Comparison of ENCODE assay signal across 17 mouse cellular contexts in genomic region chr5:51891341-51891740, GRCm38 (mm10).
A peak's percentile ranks its signal among the peaks of the same experiment; 100 is the strongest.
DNase-seq lines count a peak whose midpoint lies in the region; TF ChIP-seq lines count a peak whose summit lies in the region.
"Had no signal": no experiment of that assay in that cellular context is flagged by ENCODE, and none has a peak within 500 bp of the region (broad histone marks: within the 10 kb centered on the region; RNA-seq: fewer than 3 reads in every experiment).

No protein-coding gene starts in this region.

- DNase-seq in heart, adult 11 months = peak; percentile 59
- no peak for DNase-seq in heart, adult 8-10 months (ENCODE audit: low spot score)
- DNase-seq in brain, adult 2 months (ENCODE audit: low read depth, low spot score) = peak; percentile 63
- no peak for DNase-seq in testis, postnatal 14 days (ENCODE audit: low spot score)
- no peak for DNase-seq in urinary bladder, postnatal 10 days (ENCODE audit: low spot score)
- DNase-seq: adrenal gland, adult 2 months; adrenal gland, adult 8-10 months; adrenal gland, postnatal 10 days; adrenal gland, postnatal 14 days; adrenal gland, postnatal 25 days; adrenal gland, postnatal 36 days; B cell, adult 2 months; cerebellum, adult 11 months; cerebellum, adult 11-12 months; cerebellum, adult 18-20 months; cerebellum, adult 2 months had no signal

- TF ChIP-seq CTCF in olfactory bulb, adult 2 months (IDR thresholded peaks at IDR 0.05; ENCODE audit: insufficient read depth, low read depth, low read length) = no peak

- no peaks in the 10 kb centered on the region for H3K4me1 ChIP-seq in olfactory bulb, adult 2 months (ENCODE audit: control insufficient read depth, insufficient read depth, low read length)

- peak overlapping the region; percentile 49 for H3K27ac ChIP-seq in olfactory bulb, adult 2 months (ENCODE audit: insufficient read depth, low read depth, low read length)

- no peak overlapping the region for H3K4me3 ChIP-seq in olfactory bulb, adult 2 months (ENCODE audit: insufficient read depth, low read depth, low read length)

- WGBS in olfactory bulb, adult 2 months = 30% methylated on average over 4 of the region's 4 CpGs

- TF ChIP-seq POLR2A in olfactory bulb, adult 2 months (IDR thresholded peaks at IDR 0.05; ENCODE audit: insufficient read depth, low read depth, low read length) = no peak

Comparison
In these comparisons a context has a peak if more than half of its experiments do, and no peak if none do; other contexts are left out.
1. DNase-seq: peak in heart, adult 11 months (single experiment) and brain, adult 2 months (single experiment); none in heart, adult 8-10 months (single experiment), testis, postnatal 14 days (single experiment) and urinary bladder, postnatal 10 days (single experiment).